Mouse (Mus musculus) embryonic facial prominence, embryonic 13.5 days (tissue): ENCODE measurements around the gene Olfr2. TPM values are rescaled to one million over a fixed set of nuclear protein-coding genes. Genes with fewer than 3 reads are reported as not detected.
"Not testable (repeated sequence)": the region's sequence is repeated elsewhere in the genome, so short reads cannot be mapped to it uniquely, and the experiment has no call there.

Source experiments
- ATAC-seq: fragments of 200-750 bp; cut with Nextera tagmentation; 2 replicates; pipeline ENCODE4 v1.8.0; 2017; ENCODE audit warnings: low read depth; ENCODE audit not compliant: insufficient number of reproducible peaks, insufficient read depth, low FRiP score, low TSS enrichment
- H3K27ac ChIP-seq: fragments of 300-500 bp; sonication (generic); 2 replicates; pipeline ENCODE4 v1.5.1; 2015; ENCODE audit warnings: moderate library complexity, mild to moderate bottlenecking, inconsistent platforms
- H3K27me3 ChIP-seq: fragments of 300-500 bp; sonication (generic); 2 replicates; pipeline ENCODE4 v1.6.1; 2015; ENCODE audit warnings: mild to moderate bottlenecking, inconsistent platforms
- H3K36me3 ChIP-seq: fragments of 300-500 bp; sonication (generic); 2 replicates; pipeline ENCODE4 v1.6.1; 2015; ENCODE audit warnings: mild to moderate bottlenecking, inconsistent platforms
- H3K4me1 ChIP-seq: fragments of 300-500 bp; sonication (generic); 2 replicates; pipeline ENCODE4 v1.6.1; 2015; ENCODE audit warnings: inconsistent platforms
- H3K4me2 ChIP-seq: fragments of 300-500 bp; sonication (generic); 2 replicates; pipeline ENCODE4 v1.6.1; 2015; ENCODE audit warnings: moderate library complexity, mild to moderate bottlenecking, inconsistent platforms
- H3K4me3 ChIP-seq: fragments of 300-500 bp; sonication (generic); 2 replicates; pipeline ENCODE4 v1.5.1; 2015; ENCODE audit warnings: mild to moderate bottlenecking, inconsistent platforms
- H3K9ac ChIP-seq: fragments of 300-500 bp; sonication (generic); 2 replicates; pipeline ENCODE4 v1.6.1; 2015; ENCODE audit warnings: mild to moderate bottlenecking, inconsistent platforms
- H3K9me3 ChIP-seq: fragments of 300-500 bp; sonication (generic); 2 replicates; pipeline ENCODE4 v1.6.1; 2016; ENCODE audit warnings: inconsistent platforms
- WGBS: fragments of 180-500 bp; shearing (Covaris S2); methylation state at CpG from one replicate; pipeline ENCODE4 v1.1.7; 2015; ENCODE audit warnings: mixed read lengths; 5-methylcytosine and 5-hydroxymethylcytosine counted together
- polyA plus RNA-seq: library from polyadenylated mRNA; unstranded; fragments of >200 nt; fragmentation: Nextera tagmentation; extraction: Ambion mirVana; gene quantifications from 2 replicates; pipeline ENCODE4 v1.2.1, GENCODE M21; 2015

Gene Olfr2
- not detected in 2 replicates for polyA plus RNA-seq

GRCm38 (mm10) chr7:107005972-107006371, at the start of gene Olfr2:
Olfr2 (minus strand) TSS chr7:107006072.
- Histone ChIP-seq H3K9ac (no peak within 1 kb of the TSS), H3K4me1 (no peaks in the 10 kb centered on the region), H3K27ac (no peak within 1 kb of the TSS), H3K27me3 (no peaks in the 10 kb centered on the region), H3K4me2 (no peak within 1 kb of the TSS), H3K4me3 (no peak within 1 kb of the TSS), H3K9me3 (no peaks in the 10 kb centered on the region), H3K36me3 (no peaks in the 10 kb centered on the region)
- WGBS = 48% methylated on average over 1 of the region's 1 CpGs
- ATAC-seq = no peak

- 51% methylated on average over 3 of the region's 3 CpGs for WGBS
- ATAC-seq = no peak
- no peaks in the 10 kb centered on the region for H3K4me1 ChIP-seq
- H3K4me2 ChIP-seq = no peak overlapping the region
- H3K9ac ChIP-seq = no peak overlapping the region
- no peak overlapping the region for H3K27ac ChIP-seq
- no peaks in the 10 kb centered on the region for H3K27me3 ChIP-seq
- H3K9me3 ChIP-seq = no peaks in the 10 kb centered on the region
- H3K36me3 ChIP-seq = no peaks in the 10 kb centered on the region
- no peak overlapping the region for H3K4me3 ChIP-seq
Measured at GRCm38 (mm10) chr7:107047578-107047977, 41.7 kb upstream of the Olfr2 start.

GRCm38 (mm10) chr7:107045833-107046232, 40.0 kb upstream of the Olfr2 start:
- no peak overlapping the region for H3K27ac ChIP-seq
- H3K27me3 ChIP-seq = no peaks in the 10 kb centered on the region
- WGBS = 4% methylated on average over 5 of the region's 5 CpGs
- H3K36me3 ChIP-seq = no peaks in the 10 kb centered on the region
- H3K9me3 ChIP-seq = no peaks in the 10 kb centered on the region
- H3K9ac ChIP-seq = no peak overlapping the region
- no peak overlapping the region for H3K4me2 ChIP-seq
- H3K4me3 ChIP-seq = no peak overlapping the region
- no peak for ATAC-seq
- H3K4me1 ChIP-seq = no peaks in the 10 kb centered on the region

GRCm38 (mm10) chr7:107044407-107044806, 38.5 kb upstream of the Olfr2 start:
- 88% methylated on average over 1 of the region's 1 CpGs for WGBS
- no peak for ATAC-seq
- H3K27ac ChIP-seq = no peak overlapping the region

GRCm38 (mm10) chr7:107043136-107043535, 37.3 kb upstream of the Olfr2 start:
- H3K27ac ChIP-seq = no peak overlapping the region
- H3K4me2 ChIP-seq = no peak overlapping the region
- H3K4me1 ChIP-seq = no peaks in the 10 kb centered on the region
- H3K4me3 ChIP-seq = no peak overlapping the region
- WGBS = 87% methylated on average over 3 of the region's 3 CpGs
- ATAC-seq = no peak
- H3K36me3 ChIP-seq = no peaks in the 10 kb centered on the region
- H3K27me3 ChIP-seq = no peaks in the 10 kb centered on the region
- H3K9ac ChIP-seq = no peak overlapping the region
- no peaks in the 10 kb centered on the region for H3K9me3 ChIP-seq

More at GRCm38 (mm10) chr7:107044407-107044806, 38.5 kb upstream of the Olfr2 start:
- no peak overlapping the region for H3K9ac ChIP-seq
- H3K4me1 ChIP-seq = no peaks in the 10 kb centered on the region
- H3K36me3 ChIP-seq = no peaks in the 10 kb centered on the region
- H3K4me2 ChIP-seq = no peak overlapping the region
- no peaks in the 10 kb centered on the region for H3K27me3 ChIP-seq
- no peak overlapping the region for H3K4me3 ChIP-seq
- no peaks in the 10 kb centered on the region for H3K9me3 ChIP-seq

- H3K4me3 ChIP-seq = no peak overlapping the region
- ATAC-seq = no peak
- WGBS = 63% methylated on average over 2 of the region's 2 CpGs
- H3K9ac ChIP-seq = no peak overlapping the region
- no peaks in the 10 kb centered on the region for H3K4me1 ChIP-seq
- no peaks in the 10 kb centered on the region for H3K9me3 ChIP-seq
- H3K36me3 ChIP-seq = no peaks in the 10 kb centered on the region
- no peak overlapping the region for H3K27ac ChIP-seq
- H3K4me2 ChIP-seq = no peak overlapping the region
- no peaks in the 10 kb centered on the region for H3K27me3 ChIP-seq
Measured at GRCm38 (mm10) chr7:107039934-107040563, 34.2 kb upstream of the Olfr2 start.

GRCm38 (mm10) chr7:107030874-107031273, 25.0 kb upstream of the Olfr2 start, which contains the start of gene Olfr713:
Olfr713 (plus strand) TSS chr7:107031174.
- no peak within 1 kb of the TSS for H3K9ac ChIP-seq
- ATAC-seq = no peak
- 83% methylated on average over 1 of the region's 1 CpGs for WGBS

GRCm38 (mm10) chr7:107004169-107004568, 1.7 kb downstream of the Olfr2 start:
- no peaks in the 10 kb centered on the region for H3K9me3 ChIP-seq
- no peak for ATAC-seq
- H3K4me2 ChIP-seq = no peak overlapping the region
- no peaks in the 10 kb centered on the region for H3K27me3 ChIP-seq
- H3K4me3 ChIP-seq = no peak overlapping the region
- no peak overlapping the region for H3K9ac ChIP-seq
- H3K4me1 ChIP-seq = no peaks in the 10 kb centered on the region
- WGBS = 59% methylated on average over 3 of the region's 3 CpGs
- no peaks in the 10 kb centered on the region for H3K36me3 ChIP-seq
- no peak overlapping the region for H3K27ac ChIP-seq

More at GRCm38 (mm10) chr7:107030874-107031273, 25.0 kb upstream of the Olfr2 start, which contains the start of gene Olfr713:
- no peak within 1 kb of the TSS for H3K27ac ChIP-seq
- no peak within 1 kb of the TSS for H3K4me3 ChIP-seq
- no peak within 1 kb of the TSS for H3K4me2 ChIP-seq
- no peaks in the 10 kb centered on the region for H3K4me1 ChIP-seq
- H3K36me3 ChIP-seq = no peaks in the 10 kb centered on the region
- H3K9me3 ChIP-seq = no peaks in the 10 kb centered on the region
- H3K27me3 ChIP-seq = no peaks in the 10 kb centered on the region

- Histone ChIP-seq H3K27me3 (no peaks in the 10 kb centered on the region), H3K4me1 (no peaks in the 10 kb centered on the region), H3K4me2 (no peak overlapping the region), H3K36me3 (no peaks in the 10 kb centered on the region), H3K27ac (no peak overlapping the region), H3K9me3 (no peaks in the 10 kb centered on the region), H3K4me3 (no peak overlapping the region), H3K9ac (no peak overlapping the region)
- no peak for ATAC-seq
- 88% methylated on average over 7 of the region's 7 CpGs for whole genome bisulfite sequencing
Measured at GRCm38 (mm10) chr7:107000798-107001197, 5.1 kb downstream of the Olfr2 start.

GRCm38 (mm10) chr7:106985236-106985635, 20.6 kb downstream of the Olfr2 start:
- no peak overlapping the region for H3K4me2 ChIP-seq
- no peaks in the 10 kb centered on the region for H3K9me3 ChIP-seq
- H3K36me3 ChIP-seq = no peaks in the 10 kb centered on the region
- 85% methylated on average over 3 of the region's 3 CpGs for WGBS
- no peaks in the 10 kb centered on the region for H3K27me3 ChIP-seq
- H3K27ac ChIP-seq = no peak overlapping the region
- ATAC-seq = no peak
- H3K9ac ChIP-seq = no peak overlapping the region
- H3K4me1 ChIP-seq = no peaks in the 10 kb centered on the region
- H3K4me3 ChIP-seq = no peak overlapping the region

GRCm38 (mm10) chr7:106975353-106975752, 30.5 kb downstream of the Olfr2 start, which contains the start of gene Olfr711:
Olfr711 (minus strand) TSS chr7:106975453.
- no peaks in the 10 kb centered on the region for H3K9me3 ChIP-seq
- no peak within 1 kb of the TSS for H3K27ac ChIP-seq
- H3K4me3 ChIP-seq = no peak within 1 kb of the TSS
- no peaks in the 10 kb centered on the region for H3K36me3 ChIP-seq
- no peaks in the 10 kb centered on the region for H3K4me1 ChIP-seq
- H3K27me3 ChIP-seq = no peaks in the 10 kb centered on the region
- no peak for ATAC-seq
- WGBS = 59% methylated on average over 1 of the region's 1 CpGs
- H3K9ac ChIP-seq = no peak within 1 kb of the TSS
- no peak within 1 kb of the TSS for H3K4me2 ChIP-seq

GRCm38 (mm10) chr7:106967503-106967902, 38.4 kb downstream of the Olfr2 start:
- H3K4me1 ChIP-seq, H3K4me3 ChIP-seq, ATAC-seq, H3K36me3 ChIP-seq, H3K27ac ChIP-seq, H3K4me2 ChIP-seq, H3K9me3 ChIP-seq, H3K9ac ChIP-seq, H3K27me3 ChIP-seq: not testable (repeated sequence)
